Mouse (Mus musculus) cerebellum, adult 9-10 months (tissue): ENCODE measurements at regions not wholly inside any gene's neighbourhood (a gene's known extent, or its start where the extent isn't known, plus 50 kb on each side); places are given as distances from the start of the nearest gene placed in this dataset.
"Not testable (repeated sequence)": the region's sequence is repeated elsewhere in the genome, so short reads cannot be mapped to it uniquely, and the experiment has no call there.

Source experiments
- DNase-seq: peaks from one replicate; pipeline ENCODE4 v3.0.0; 2022

DNA sequence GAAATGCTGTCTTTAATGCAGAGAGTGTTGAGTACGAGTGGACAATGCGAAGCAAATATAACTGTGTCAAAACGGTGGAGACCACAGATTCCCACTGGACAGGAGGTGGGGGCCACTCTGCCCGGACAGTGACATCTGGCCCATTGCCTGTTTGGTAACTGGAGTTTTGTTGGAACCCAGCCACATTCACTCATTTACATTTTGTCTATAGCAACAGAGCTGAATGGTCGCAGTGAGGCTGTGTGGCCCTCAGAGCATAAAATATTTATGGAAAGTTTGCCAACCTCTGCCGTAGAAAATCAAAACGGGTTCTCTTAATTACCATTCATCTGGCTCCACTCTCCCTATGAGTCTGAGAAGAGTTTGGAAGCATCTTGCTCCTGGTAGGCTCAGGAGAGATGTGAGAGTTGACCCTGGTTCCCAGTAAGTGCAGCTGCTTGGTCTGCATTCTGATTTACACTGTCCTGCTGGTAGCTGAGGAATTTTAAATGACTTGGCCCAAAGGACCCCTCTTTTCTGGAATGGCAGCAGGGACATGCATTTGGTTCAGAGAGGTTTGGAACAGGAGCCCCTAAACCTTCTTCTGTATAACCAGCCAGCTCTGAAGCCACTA is 187.9 kb upstream of the Pik3r1 start:
- DNase-seq: peak; percentile 2

DNA sequence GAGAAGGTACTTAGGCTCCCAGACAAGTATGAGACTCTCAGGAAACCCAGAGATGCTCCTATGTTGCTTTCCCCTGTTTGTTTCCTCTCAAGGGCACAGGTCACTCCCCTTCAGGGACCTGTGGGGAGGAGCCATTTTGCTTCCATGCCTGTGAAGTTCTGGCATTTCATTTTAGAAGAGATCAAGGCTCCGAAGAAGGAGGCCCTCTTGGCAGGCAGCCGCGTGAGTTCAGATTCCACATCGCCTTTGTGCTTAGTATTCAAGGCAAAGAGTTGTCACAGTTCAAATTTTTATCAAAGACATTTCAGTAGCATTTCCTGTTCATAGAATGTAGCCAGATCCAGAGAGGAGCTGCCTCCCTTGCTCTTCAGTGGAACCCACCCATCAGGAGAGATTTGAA is 189.8 kb upstream of the Pik3r1 start:
- DNase-seq: no peak

DNA sequence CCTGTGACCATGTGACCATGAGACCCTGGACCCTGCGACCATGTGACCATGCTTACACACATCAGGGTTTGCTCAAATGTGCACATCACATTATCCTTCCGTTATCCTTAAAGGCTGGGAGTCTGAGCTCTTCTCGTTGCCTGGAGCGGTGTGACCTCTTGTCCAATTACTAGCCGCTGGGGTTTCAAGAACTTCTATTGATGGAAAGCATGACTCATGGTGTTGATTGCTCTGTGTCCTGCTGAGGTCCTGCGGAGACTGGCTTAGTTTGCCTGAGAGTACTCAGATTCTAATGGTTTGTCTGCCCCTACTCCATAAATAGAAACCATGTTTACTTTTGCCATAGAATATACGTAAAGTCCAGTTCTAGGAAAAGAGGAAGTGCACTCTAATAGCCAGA is 197.5 kb upstream of the Pik3r1 start:
- no peak for DNase-seq

DNA sequence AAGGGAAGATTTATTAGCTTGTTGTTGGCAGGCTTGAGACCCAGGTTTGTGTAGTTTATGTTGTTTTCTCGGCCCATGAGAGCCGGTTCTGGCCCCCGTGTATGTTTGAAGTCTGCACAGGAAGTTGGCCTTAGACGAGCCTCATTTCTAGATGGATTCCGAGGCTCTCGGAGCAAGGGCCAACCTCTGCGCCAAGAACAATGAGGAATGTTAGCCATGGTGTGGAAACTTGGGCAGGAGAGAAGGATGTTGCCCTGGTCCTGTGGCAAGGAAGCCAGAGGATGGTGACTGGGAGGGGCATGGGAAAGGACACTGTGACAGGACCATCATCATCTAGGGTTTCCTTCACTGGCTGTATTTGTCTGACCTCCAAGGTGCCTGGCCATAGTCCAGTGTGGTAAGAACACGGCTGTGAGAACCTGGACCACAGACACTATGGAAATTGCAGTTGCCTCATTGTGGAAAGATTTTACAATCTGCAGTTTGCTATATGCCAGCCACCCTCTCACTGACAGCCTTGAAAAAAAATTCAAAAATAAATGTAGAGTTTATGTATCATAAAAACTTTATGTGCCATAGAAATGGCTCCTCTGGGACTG is 198.9 kb upstream of the Pik3r1 start:
- no peak for DNase-seq

DNA sequence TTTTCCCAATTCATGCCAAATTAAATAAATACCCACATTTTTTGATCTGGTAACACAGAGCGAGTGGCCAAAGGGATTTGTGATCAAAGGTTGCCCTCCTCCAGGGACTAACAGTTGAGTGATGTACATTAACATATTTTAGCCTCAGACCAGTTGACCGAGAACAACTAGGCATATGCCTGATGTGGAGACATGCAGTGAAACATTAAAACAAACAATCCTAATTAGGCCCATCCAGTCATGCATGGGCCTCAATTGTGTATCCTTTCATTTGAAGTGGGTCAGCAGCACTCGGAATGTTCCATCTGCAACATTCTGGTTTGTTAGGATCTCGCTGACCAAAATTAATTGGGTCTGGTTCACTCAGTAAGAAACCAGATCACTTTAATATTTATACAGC is 199.4 kb upstream of the Pik3r1 start:
- DNase-seq: no peak

DNA sequence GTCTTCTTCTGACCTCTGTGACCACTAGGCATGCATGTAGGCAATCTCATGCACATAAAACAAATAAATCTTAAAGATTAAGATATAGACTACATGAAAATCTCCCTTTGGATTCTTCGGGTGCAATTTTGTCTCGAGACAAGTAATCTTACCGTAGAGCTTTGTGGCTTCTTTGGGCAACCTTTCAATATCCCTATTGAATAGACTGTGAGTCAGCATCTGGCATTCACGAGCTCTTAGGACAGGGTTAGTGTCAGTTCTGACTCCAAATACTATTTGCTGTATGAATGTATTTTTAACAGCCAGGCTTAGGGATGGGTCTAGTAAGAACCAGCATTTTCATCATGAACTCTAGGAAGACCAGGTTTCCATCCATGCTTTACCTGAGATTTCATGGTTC is 208.7 kb upstream of the Pik3r1 start:
- DNase-seq: no peak

DNA sequence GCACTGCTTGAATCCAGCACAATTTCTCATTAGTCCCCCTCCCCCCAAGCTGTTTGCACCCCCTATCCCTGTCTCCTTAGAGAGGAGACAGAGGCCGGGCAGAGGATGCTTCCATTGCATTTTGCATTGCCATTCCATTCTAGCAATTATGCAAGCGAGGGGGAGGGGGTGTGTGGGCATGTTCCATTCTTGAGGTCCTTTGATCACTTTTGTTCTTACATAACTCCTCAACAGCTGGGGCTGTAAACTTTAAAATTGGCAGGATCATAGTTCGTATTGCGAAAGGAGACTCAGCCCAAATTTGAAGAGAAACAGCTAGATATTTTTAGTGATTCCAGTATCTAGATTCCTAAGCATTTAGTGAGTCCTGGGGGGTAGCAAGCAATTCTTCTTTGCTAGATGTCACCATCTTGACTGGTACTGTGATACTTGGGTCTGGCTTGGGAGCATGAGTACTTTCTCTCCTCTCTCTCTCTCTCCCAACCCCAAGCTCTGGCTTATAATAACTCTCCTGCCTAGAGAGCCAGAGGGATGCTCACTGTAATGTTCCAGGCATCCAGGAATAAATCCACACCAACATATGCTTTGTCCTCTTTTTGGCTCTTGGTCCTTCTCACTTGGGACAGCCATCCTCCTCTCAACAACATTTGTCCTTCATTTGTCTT is 212.3 kb upstream of the Pik3r1 start:
- DNase-seq: no peak

DNA sequence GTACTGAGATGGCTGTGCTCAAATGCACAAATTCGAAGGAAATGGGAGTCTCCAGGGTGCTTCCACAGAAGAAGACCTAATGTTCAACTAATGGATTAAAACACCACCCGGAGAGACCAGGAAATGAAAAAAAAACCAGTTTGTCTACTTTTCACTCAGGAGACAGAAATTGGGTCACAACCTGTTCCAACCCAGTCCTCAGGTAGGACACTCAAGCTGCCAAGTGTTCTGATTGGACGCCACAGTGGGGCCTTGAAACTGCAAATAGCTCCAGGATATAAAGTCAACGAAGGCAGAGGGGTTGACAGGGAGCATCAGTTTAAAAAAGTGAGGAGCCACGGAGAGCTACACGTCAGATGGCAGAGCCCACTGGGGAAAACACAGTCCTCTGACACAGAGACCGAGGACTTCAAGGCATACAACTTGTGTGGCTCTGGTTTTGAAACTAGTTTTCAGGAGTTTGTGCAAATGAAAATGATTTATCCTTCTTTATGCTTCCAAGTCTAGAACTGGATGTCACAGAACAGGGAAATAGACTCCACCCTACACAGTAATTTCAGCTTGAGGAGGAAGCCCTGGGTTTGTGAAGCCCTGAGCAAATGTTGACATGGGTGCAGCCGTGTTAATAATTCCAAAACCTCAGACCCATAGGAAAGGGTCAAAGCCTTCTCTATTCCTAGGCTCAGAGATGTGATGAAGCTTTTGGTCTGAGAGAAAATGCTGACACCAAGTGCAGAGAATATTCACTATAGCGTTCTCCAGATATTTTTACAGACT is 220.8 kb upstream of the Pik3r1 start:
- DNase-seq: no peak

DNA sequence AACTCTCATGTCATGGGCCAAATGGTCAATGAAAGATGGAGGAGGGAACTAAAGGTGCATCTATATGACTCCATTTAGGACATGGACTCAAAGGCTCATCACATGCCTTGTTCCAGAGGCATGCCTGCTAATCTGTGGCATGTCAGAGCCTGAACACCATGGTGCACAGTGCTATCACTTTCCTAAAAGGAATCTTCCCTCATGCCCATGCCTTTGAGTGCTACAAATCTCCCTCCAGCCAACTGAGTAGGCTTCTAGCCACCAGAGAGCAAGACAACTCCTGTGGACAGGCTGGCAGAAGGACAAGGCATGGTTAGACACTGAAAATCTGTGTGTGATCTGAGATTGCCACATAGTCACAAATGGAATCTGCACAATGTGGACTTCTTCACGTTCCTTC is 223.7 kb upstream of the Pik3r1 start:
- no peak for DNase-seq

DNA sequence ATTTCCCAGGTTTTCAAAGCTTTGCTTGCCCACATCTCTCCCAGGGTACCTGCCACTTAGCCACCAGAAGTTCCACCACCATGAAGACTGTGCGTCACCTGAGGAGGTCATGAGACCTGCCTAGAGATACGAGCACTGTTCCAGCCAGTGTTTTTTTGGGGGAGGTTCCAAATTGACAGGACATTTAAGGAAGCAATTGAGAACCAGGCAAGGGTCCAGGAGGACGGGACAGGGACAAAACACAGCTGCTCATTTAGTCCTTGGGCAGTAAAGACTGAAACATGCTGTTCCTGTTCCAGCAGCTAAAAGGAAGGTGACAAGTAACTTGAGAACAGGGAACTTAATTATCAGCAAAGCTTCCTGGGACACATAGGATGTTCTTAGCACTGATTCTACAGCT is 226.8 kb upstream of the Pik3r1 start:
- no peak for DNase-seq

DNA sequence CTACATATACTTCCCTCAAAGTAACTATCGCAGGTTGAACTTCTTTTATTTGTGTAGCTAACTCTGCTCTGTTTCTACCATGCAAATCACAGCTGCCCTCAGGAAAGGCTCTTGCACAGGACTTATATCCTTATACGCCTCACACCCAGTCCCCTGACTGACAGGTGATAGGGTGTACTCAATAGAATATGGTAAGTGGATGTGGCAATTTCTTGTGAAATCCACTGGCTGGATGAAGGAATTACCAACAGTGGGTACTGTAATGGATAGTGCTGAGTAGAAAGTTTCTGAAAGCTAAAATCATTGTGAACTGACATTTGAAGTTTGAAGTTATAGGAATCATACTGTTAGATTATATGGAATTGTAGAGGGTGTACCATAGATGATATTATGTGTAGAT is 227.5 kb upstream of the Pik3r1 start:
- no peak for DNase-seq

DNA sequence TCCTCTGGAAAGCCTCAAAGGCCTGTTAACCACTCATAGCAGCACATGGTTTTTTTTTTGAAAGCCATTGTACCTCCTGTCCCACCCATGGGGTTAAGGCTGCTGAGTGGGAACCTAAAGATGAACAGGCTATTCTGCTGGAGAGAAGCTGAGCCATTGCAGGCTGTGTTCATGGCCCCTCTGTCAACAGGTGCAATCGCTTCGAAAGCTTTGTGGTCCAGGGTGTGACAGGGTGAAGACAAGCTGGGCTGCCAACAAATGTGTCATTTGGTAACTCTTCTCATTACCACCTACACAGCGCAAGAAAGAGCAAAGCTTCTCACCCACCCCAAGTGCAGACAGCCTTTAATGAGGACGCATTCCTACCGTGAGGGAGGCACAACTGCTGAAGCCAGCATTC is 228.1 kb upstream of the Pik3r1 start:
- no peak for DNase-seq

DNA sequence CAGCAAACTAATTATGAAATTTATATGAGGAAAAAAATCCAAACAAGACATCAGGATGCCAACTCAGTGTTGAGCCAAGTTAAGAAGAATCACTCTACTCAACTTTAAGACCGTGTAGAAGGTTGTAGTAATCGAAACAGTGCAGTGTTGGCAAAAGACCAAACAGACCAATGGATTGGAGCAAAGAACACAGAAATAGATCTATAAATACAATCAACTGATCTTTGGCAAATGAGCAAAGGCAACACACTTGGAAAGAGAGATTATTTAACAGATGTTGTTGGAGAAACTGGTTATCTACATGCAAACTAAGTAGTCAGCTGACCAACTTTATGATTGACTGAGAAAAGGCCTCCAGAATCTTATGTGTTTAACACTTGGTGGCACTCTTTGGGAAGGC is 229.4 kb upstream of the Pik3r1 start:
- no peak for DNase-seq

DNA sequence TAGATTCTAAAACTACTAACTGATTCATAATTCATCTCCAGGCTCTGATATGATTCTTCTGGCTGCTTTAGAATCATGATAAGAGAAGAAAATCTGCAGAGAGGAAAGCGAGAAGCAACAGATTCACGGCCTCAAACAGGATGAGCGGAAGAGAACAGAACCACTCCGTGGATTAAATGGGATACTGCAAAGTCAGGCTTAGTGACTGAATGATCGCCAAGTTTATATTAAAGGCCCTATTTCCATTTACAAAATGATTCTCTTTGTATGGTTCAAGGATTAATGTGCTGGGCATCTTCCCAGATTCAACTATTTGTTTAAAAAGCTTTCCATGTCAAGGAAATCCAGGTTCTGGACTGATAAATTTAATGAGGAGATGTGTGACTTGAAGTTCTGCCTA is 238.5 kb upstream of the Pik3r1 start:
- DNase-seq: no peak

DNA sequence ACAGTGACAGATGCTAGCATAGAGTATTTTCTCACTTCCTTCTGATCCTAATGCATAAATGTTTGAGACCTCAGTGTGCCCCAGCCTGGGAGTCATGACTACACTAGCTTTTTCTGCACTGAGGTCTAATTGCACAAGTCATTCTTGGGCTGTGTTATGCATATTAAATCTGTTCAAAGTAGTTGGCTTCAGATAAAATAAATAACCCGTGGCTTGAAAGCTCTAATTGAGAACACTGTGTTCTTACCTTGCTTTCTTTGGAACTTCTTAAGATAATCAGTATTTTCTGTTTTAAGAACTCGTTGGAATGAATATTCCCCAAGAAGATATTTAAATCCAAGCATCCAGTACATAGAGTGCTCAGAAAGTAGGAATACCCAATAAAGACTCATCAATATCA is 243.9 kb upstream of the Pik3r1 start:
- no peak for DNase-seq

DNA sequence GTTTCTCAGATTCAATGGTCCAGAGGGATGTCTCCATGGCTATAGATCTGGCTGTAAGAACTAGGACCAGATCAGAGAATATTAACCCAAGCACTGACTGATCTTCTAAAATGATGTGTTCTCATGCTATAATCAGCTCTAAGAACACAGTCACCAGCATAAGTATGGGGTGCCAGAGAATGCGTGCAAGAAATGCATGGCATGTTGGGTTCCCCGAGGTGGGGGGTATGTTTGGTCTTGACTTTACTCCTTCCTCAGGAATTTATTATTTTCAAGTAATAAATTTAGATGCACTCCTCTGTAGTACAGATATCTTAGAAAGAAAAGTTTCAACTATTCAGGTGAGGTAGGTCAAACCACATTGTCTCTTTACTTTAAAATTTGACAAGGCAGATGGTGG is 246.5 kb upstream of the Pik3r1 start:
- DNase-seq: no peak

DNA sequence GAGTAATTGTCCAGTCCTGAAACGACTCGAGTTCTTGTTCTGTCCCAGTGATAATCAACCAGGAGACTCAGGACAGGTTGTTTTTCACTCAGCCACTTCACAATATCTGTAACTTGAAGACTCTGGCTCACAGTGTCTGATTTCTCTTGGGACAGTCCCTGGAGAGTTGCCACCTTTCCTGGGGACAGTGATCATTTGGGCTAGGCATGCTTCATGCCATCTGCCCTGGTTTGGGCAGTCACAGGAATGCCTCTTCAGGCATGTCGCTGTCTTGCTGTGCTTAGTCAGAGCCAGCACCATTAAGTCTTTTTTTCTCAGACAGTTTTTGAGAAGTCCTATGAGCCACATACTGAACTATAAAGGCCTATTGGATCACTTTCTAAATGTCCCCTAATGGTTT is 246.9 kb upstream of the Pik3r1 start:
- DNase-seq: no peak

DNA sequence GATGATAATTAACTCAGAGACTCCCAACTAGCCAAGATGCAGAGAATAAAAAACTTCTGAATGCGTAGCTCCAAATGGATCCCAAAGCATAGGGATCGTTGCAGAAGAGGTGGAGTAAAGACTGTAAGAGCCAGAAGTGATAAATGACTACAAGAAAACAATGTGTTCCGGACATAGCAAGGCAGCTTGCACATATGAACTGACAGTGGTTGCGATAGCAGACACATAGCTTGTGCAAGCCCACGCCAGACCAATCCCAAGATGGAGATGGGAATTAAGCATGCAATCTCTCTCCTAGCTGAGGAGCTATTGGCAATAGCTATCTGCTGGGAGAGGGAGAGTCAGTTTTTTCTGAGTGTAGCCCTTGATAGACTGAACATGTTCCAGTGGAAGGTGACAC is 248.5 kb upstream of the Pik3r1 start:
- no peak for DNase-seq

DNA sequence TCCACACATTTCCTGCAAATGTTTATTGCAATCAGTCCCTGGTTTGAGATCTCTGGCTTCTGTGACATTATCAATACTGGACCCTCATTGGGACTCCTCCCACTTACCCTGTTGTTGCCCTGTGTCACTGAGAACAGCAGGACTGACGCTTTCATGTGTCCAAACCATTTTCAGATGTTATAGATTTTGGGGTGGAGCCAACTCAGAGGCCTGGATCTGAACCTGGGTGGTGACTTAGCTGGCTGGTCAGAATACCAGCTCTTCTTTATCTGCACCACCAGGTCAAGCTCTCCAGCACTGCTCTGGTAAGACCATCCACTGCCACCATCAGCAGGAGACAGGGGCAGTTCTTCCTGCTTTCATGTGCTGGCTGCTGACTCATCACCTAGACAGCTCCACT is 254.3 kb upstream of the Pik3r1 start:
- DNase-seq: no peak

DNA sequence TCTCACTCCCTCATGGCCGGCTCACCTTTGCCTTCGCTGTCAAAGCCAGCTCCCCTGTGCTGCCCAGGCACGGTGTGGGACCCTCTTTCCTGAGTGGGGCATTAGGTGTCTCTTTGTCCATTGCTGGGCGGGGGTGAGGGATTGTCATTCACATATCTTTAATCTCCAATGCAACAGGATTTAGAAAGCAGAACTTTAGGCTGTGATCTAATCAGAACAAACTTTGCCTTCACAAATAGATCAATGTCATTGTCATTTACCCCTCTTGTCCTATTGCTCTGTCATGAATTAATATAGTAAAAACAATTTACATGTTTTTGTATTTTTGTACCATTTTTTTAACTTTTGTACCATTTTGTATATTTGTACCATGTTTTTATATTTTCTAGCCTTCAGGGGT is 254.7 kb upstream of the Pik3r1 start:
- DNase-seq: no peak

DNA sequence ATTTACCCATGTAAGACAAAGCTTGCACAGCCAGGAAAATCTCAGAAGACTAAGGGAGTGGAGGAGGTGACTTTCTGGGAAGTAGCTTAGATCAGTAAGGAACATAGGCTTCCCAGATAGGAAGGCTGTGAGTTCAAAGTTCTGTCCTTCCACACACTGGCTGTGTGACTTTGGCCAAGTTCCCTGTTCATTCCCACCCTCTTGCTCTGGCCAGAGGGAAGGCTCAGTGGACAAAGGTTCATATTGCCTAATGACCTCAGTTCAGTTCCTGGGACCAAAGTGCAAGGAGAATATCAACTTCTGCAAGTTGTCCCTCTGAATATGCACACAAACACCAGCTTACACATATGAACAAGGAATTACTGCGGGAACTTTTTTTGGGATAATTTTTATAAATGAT is 255.6 kb upstream of the Pik3r1 start:
- no peak for DNase-seq

DNA sequence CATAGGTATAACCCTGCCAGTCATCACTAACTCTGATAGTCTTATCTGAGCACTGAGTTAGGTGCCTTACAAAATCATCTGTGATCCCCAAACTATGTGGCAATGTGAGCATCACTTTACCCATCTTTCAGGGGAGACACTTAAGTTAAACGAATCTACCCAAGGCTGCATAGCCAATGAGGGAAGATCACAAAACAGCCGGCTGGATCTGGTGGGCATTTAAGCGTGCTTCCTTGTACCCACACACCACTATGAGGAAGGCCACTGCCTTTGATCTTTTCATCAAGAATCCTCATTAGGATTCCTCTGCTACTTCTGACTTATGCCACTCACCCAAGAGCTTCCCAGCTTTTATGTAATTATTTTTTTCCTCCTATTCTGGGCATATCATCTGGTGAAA is 257.1 kb upstream of the Pik3r1 start:
- DNase-seq: no peak

DNA sequence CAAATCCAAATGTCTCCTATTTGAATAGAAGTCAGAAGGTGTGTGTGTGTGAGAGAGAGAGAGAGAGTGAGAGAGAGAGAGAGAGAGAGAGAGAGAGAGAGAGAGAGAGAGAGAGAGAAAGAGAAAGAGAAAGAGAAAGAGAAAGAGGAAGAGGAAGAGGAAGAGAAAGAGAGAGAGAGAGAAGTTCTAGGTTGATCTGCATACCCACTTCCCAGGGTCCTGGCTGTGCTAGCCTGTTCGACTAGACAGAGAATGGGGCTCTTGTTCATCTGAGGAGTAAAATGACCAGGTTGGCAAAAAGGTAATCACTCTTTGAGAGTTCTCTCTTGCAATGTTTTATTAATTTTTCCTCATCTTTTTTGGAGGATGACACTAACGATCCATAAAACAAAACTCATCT is 257.5 kb upstream of the Pik3r1 start:
- not testable (repeated sequence) for DNase-seq

DNA sequence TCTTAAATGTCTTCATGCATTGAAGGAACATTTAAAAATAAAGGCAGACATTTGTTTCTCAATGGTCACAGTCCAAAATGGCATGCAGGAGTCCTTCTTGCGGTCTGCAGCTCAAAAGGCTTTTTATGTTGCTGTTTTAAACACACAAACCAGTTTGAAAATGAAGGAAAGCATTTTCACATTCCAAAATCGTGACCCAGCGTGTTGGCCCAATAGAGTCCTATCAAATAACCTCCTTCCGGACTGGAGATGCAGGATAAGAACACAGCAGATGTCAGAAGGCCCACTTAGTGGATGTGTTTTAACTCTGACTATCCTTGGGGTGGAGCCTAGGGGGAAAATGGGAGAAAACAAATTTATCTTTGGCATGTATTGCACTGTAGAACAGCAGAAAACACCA is 263.4 kb upstream of the Pik3r1 start:
- no peak for DNase-seq
